Mouse (Mus musculus) hindbrain, postnatal 0 days (tissue): ENCODE results near the gene Aip. TPM values are rescaled to one million over a fixed set of nuclear protein-coding genes. Genes with fewer than 3 reads are reported as not detected.
"Not testable (repeated sequence)": the region's sequence is repeated elsewhere in the genome, so short reads cannot be mapped to it uniquely, and the experiment has no call there.

Experiments used
- ATAC-seq: fragments of 200-750 bp; cut with Nextera tagmentation; 2 replicates; pipeline ENCODE4 v1.8.0; 2017; ENCODE audit warnings: mild to moderate bottlenecking, moderate TSS enrichment, moderate library complexity
- DNase-seq: peaks from one replicate; pipeline ENCODE4 v3.0.0-alpha.2; 2015; ENCODE audit warnings: low spot score
- H3K27ac ChIP-seq: fragments of 300-500 bp; sonication (generic); 2 replicates; pipeline ENCODE4 v1.5.1; 2014; ENCODE audit warnings: mild to moderate bottlenecking
- H3K27me3 ChIP-seq: fragments of 300-500 bp; sonication (generic); 2 replicates; pipeline ENCODE4 v1.6.1; 2014; ENCODE audit warnings: low read length, mixed read lengths; ENCODE audit not compliant: insufficient read depth
- H3K36me3 ChIP-seq: fragments of 300-500 bp; sonication (generic); 2 replicates; pipeline ENCODE4 v1.6.1; 2014; ENCODE audit warnings: low read length, mixed read lengths; ENCODE audit not compliant: insufficient read depth
- H3K4me1 ChIP-seq: fragments of 300-500 bp; sonication (generic); 2 replicates; pipeline ENCODE4 v1.6.1; 2014; ENCODE audit warnings: antibody characterized with exemption, low read length, mixed read lengths; ENCODE audit not compliant: insufficient read depth
- H3K4me2 ChIP-seq: fragments of 300-500 bp; sonication (generic); 2 replicates; pipeline ENCODE4 v1.6.1; 2014; ENCODE audit warnings: low read depth, mild to moderate bottlenecking, low read length, moderate library complexity, mixed read lengths
- H3K4me3 ChIP-seq: fragments of 300-500 bp; sonication (generic); 2 replicates; pipeline ENCODE4 v1.5.1; 2014; ENCODE audit warnings: low read length
- H3K9ac ChIP-seq: fragments of 300-500 bp; sonication (generic); replicated peaks from 2 replicates; pipeline ENCODE4 v1.6.1; 2014; ENCODE audit warnings: mild to moderate bottlenecking, low read length, moderate library complexity, mixed read lengths
- H3K9me3 ChIP-seq: fragments of 300-500 bp; sonication (generic); 2 replicates; pipeline ENCODE4 v1.6.1; 2016; ENCODE audit warnings: low read length, mixed read lengths
- CTCF ChIP-seq: IDR thresholded peaks from 2 replicates; pipeline ENCODE4 v1.5.1; 2016; ENCODE audit warnings: antibody characterized with exemption, control low read depth, low read depth
- WGBS: fragments of 180-500 bp; shearing (Covaris S2); extraction: QIAGEN DNeasy Blood & Tissue Kit; methylation state at CpG from one replicate; pipeline ENCODE4 v1.1.7; 2014; 5-methylcytosine and 5-hydroxymethylcytosine counted together
- polyA plus RNA-seq: library from polyadenylated mRNA; unstranded; fragments of >200 nt; fragmentation: Nextera tagmentation; extraction: Ambion mirVana; gene quantifications from 2 replicates; pipeline ENCODE4 v1.2.1, GENCODE M21; 2015
- total RNA-seq: library from RNA; depleted of rRNA; stranded (reverse); fragments of >200 nt; gene quantifications from 2 replicates; pipeline ENCODE4 v1.2.3, GENCODE M21; 2014; rRNA removed

The Aip gene
- total and polyA plus RNA-seq, 2 experiments from 2014 or later: 33.4 to 94.3 TPM

DNA sequence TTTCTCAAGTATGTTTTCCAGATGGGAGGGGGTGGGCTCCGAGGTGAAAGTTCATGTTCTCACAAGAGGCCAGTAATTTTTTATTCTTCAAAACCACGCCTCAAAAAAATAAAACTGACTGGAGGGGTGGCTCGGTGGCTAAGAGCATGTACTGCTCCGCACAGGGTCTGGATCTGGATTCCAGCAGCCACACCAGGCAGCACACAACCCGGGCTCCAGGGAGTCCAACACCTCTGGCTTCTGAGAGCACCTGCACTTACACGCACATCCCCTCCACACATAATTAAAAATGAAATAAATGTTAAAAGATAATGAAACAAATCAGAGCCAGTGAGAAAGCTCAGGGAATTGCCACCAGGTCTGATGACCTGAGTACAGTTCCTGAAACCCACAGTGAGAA lies 59.4 kb downstream of the Aip start:
- Histone ChIP-seq H3K27ac (no peak overlapping the region), H3K36me3 (no peaks in the 10 kb centered on the region), H3K4me3 (no peak overlapping the region), H3K9ac (no peak overlapping the region), H3K4me1 (no peaks in the 10 kb centered on the region), H3K27me3 (no peaks in the 10 kb centered on the region), H3K4me2 (no peak overlapping the region), H3K9me3 (no peaks in the 10 kb centered on the region)
- no peak for ATAC-seq
- WGBS: 78% methylated on average over 6 of the region's 6 CpGs
- no peak for TF ChIP-seq CTCF
- no peak for DNase-seq

DNA sequence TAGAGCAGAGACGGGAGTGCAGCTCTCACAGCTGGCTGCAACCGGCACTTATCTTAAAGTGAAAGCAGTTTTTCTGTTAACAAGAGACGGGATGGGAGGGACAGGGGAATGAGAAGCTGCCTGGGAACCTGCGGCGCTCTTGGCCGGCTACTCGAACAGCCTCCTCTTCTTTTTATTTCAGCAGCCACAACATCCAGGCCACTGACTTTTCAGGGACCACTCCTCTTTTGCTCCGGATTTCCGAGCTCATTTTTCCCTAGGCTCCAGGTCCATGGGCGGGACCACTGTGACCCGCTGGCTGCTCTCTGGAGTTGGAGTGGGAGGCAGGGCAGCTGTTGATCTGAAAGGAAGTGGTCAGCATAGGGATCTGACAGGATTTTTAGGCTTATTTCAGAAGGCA lies 61.2 kb downstream of the Aip start:
- DNase-seq, ATAC-seq, H3K4me2 ChIP-seq, H3K4me1 ChIP-seq, H3K27me3 ChIP-seq, H3K36me3 ChIP-seq, H3K4me3 ChIP-seq, H3K9me3 ChIP-seq, H3K9ac ChIP-seq, H3K27ac ChIP-seq: not testable (repeated sequence)
- 70% methylated on average over 3 of the region's 11 CpGs for WGBS

Other genes with a start within 250 kb of the Aip start
Only the 30 nearest of the 33 such genes appear.
- gene Unc93b1, start 190.7 kb downstream of the Aip start, total RNA-seq: 12.8 and 19.9 TPM in 2 replicates
- gene Unc93b1, start 190.7 kb downstream of the Aip start, polyA plus RNA-seq: 15.3 and 16.3 TPM in 2 replicates
- gene Aldh3b3, start 167.2 kb downstream of the Aip start, total RNA-seq: not detected in 2 replicates
- not detected in 2 replicates for gene Aldh3b3, start 167.2 kb downstream of the Aip start, polyA plus RNA-seq
- 0.32 and 1.1 TPM in 2 replicates for gene Aldh3b2, start 153.5 kb downstream of the Aip start, total RNA-seq
- gene Aldh3b2, start 153.5 kb downstream of the Aip start, polyA plus RNA-seq: 0.95 and 1.4 TPM in 2 replicates
- gene Acy3, start 139.3 kb downstream of the Aip start, total RNA-seq: 3.3 and 7.3 TPM in 2 replicates
- gene Acy3, start 139.3 kb downstream of the Aip start, polyA plus RNA-seq: 2.8 and 3.5 TPM in 2 replicates
- gene Tbx10, start 133.1 kb downstream of the Aip start, total RNA-seq: not detected in 2 replicates
- 0.36 and 0.39 TPM in 2 replicates for gene Tbx10, start 133.1 kb downstream of the Aip start, polyA plus RNA-seq
- gene Nudt8, start 125.3 kb downstream of the Aip start, total RNA-seq: 23.5 and 29.1 TPM in 2 replicates
- gene Nudt8, start 125.3 kb downstream of the Aip start, polyA plus RNA-seq: 25.9 and 26.0 TPM in 2 replicates
- 2.5 and 3.5 TPM in 2 replicates for gene Gm49405, start 125.2 kb downstream of the Aip start, total RNA-seq
- 2.1 and 2.2 TPM in 2 replicates for gene Gm49405, start 125.2 kb downstream of the Aip start, polyA plus RNA-seq
- gene Doc2g, start 122.5 kb downstream of the Aip start, total RNA-seq: 3.7 and 3.9 TPM in 2 replicates
- gene Doc2g, start 122.5 kb downstream of the Aip start, polyA plus RNA-seq: 3.5 and 3.7 TPM in 2 replicates
- 160 and 203 TPM in 2 replicates for gene Ndufv1, start 113.1 kb downstream of the Aip start, total RNA-seq
- 285 and 291 TPM in 2 replicates for gene Ndufv1, start 113.1 kb downstream of the Aip start, polyA plus RNA-seq
- 317 and 335 TPM in 2 replicates for gene Gstp1, start 87.9 kb downstream of the Aip start, total RNA-seq
- gene Gstp1, start 87.9 kb downstream of the Aip start, polyA plus RNA-seq: 575 and 599 TPM in 2 replicates
- 0.52 TPM in 1 of 2 replicates, not detected in the other for gene Gstp2, start 79.8 kb downstream of the Aip start, total RNA-seq
- gene Gstp2, start 79.8 kb downstream of the Aip start, polyA plus RNA-seq: 2.2 and 3.0 TPM in 2 replicates
- gene Gstp3, start 66.3 kb downstream of the Aip start, total RNA-seq: not detected in 2 replicates
- not detected in 2 replicates for gene Gstp3, start 66.3 kb downstream of the Aip start, polyA plus RNA-seq
- not detected in 2 replicates for gene Cabp2, start 44.3 kb downstream of the Aip start, total RNA-seq
- gene Cabp2, start 44.3 kb downstream of the Aip start, polyA plus RNA-seq: not detected in 2 replicates
- 49.4 and 57.5 TPM in 2 replicates for gene Cdk2ap2, start 28.7 kb downstream of the Aip start, total RNA-seq
- 63.9 and 64.6 TPM in 2 replicates for gene Cdk2ap2, start 28.7 kb downstream of the Aip start, polyA plus RNA-seq
- 134 and 142 TPM in 2 replicates for gene Pitpnm1, start 25.9 kb downstream of the Aip start, total RNA-seq
- gene Pitpnm1, start 25.9 kb downstream of the Aip start, polyA plus RNA-seq: 88.0 and 91.9 TPM in 2 replicates
- gene Gpr152, start 13.9 kb upstream of the Aip start, total RNA-seq: 0.37 TPM in 1 of 2 replicates, not detected in the other
- 0.05 TPM in 1 of 2 replicates, not detected in the other for gene Gpr152, start 13.9 kb upstream of the Aip start, polyA plus RNA-seq
- gene Cabp4, start 18.2 kb upstream of the Aip start, total RNA-seq: not detected in 2 replicates
- 0.29 and 0.51 TPM in 2 replicates for gene Cabp4, start 18.2 kb upstream of the Aip start, polyA plus RNA-seq
- 71.5 and 137 TPM in 2 replicates for gene Coro1b, start 22.8 kb upstream of the Aip start, total RNA-seq
- gene Coro1b, start 22.8 kb upstream of the Aip start, polyA plus RNA-seq: 90.7 and 114 TPM in 2 replicates
- gene Ptprcap, start 27.7 kb upstream of the Aip start, total RNA-seq: 1.0 TPM in 1 of 2 replicates, not detected in the other
- 0.40 and 0.44 TPM in 2 replicates for gene Ptprcap, start 27.7 kb upstream of the Aip start, polyA plus RNA-seq
- 17.6 and 24.7 TPM in 2 replicates for gene Rps6kb2, start 37.5 kb upstream of the Aip start, total RNA-seq
- gene Rps6kb2, start 37.5 kb upstream of the Aip start, polyA plus RNA-seq: 49.6 and 56.5 TPM in 2 replicates
- 5.5 and 8.3 TPM in 2 replicates for gene Carns1, start 49.6 kb upstream of the Aip start, total RNA-seq
- gene Carns1, start 49.6 kb upstream of the Aip start, polyA plus RNA-seq: 7.1 and 7.5 TPM in 2 replicates
- gene Tbc1d10c, start 65.4 kb upstream of the Aip start, total RNA-seq: 2.7 and 3.8 TPM in 2 replicates
- gene Tbc1d10c, start 65.4 kb upstream of the Aip start, polyA plus RNA-seq: 0.95 and 1.4 TPM in 2 replicates
- gene Ppp1ca, start 66.2 kb upstream of the Aip start, total RNA-seq: 502 and 597 TPM in 2 replicates
- gene Ppp1ca, start 66.2 kb upstream of the Aip start, polyA plus RNA-seq: 564 and 571 TPM in 2 replicates
- gene Rad9a, start 75.8 kb upstream of the Aip start, total RNA-seq: 15.8 and 25.8 TPM in 2 replicates
- 13.7 and 14.6 TPM in 2 replicates for gene Rad9a, start 75.8 kb upstream of the Aip start, polyA plus RNA-seq
- 0.42 and 3.8 TPM in 2 replicates for gene Clcf1, start 88.4 kb upstream of the Aip start, total RNA-seq
- 0.83 TPM in 2 replicates for gene Clcf1, start 88.4 kb upstream of the Aip start, polyA plus RNA-seq
- gene AC109138.7, start 88.5 kb upstream of the Aip start, total RNA-seq: not detected in 2 replicates
- not detected in 2 replicates for gene AC109138.7, start 88.5 kb upstream of the Aip start, polyA plus RNA-seq
- gene Pold4, start 106.0 kb upstream of the Aip start, total RNA-seq: 28.1 and 28.7 TPM in 2 replicates
- 24.5 and 26.2 TPM in 2 replicates for gene Pold4, start 106.0 kb upstream of the Aip start, polyA plus RNA-seq
- 64.6 and 69.6 TPM in 2 replicates for gene Ssh3, start 143.3 kb upstream of the Aip start, total RNA-seq
- 18.9 and 21.8 TPM in 2 replicates for gene Ssh3, start 143.3 kb upstream of the Aip start, polyA plus RNA-seq
- gene Ankrd13d, start 157.3 kb upstream of the Aip start, total RNA-seq: 97.2 and 121 TPM in 2 replicates
- 70.9 and 71.5 TPM in 2 replicates for gene Ankrd13d, start 157.3 kb upstream of the Aip start, polyA plus RNA-seq
- gene Grk2, start 180.4 kb upstream of the Aip start, total RNA-seq: 138 and 142 TPM in 2 replicates
- gene Grk2, start 180.4 kb upstream of the Aip start, polyA plus RNA-seq: 25.8 and 26.2 TPM in 2 replicates